Mouse (Mus musculus) retina, embryonic 14.5 days (tissue): ENCODE data around the gene Ccdc155.
A peak's percentile ranks its signal among the peaks of the same experiment; 100 is the strongest.
"Not testable (repeated sequence)": the region's sequence is repeated elsewhere in the genome, so short reads cannot be mapped to it uniquely, and the experiment has no call there.

ENCODE experiments used
- DNase-seq: peaks from one replicate; pipeline ENCODE4 v3.0.0-alpha.2; 2015; ENCODE audit warnings: low spot score

Ccdc155 gene

DNA sequence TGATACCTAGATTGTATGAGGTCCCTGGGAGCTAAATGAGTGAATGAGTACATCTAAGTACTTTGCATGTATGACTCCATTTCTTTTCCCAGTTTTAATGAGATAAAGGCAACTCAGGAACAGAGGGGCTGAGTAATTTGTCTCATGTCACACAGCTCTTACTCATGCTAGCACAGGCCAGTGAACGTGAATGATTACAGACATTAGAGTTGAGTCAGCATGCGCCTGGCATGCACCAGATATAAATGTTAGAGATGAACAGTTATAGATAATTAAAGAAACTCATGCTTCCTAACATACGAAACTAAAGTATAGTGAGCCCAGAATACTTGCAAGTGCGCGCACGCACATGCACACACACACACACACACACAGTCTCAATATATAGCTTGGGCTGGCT, 14.5 kb downstream of the Ccdc155 start:
- DNase-seq = no peak

DNA sequence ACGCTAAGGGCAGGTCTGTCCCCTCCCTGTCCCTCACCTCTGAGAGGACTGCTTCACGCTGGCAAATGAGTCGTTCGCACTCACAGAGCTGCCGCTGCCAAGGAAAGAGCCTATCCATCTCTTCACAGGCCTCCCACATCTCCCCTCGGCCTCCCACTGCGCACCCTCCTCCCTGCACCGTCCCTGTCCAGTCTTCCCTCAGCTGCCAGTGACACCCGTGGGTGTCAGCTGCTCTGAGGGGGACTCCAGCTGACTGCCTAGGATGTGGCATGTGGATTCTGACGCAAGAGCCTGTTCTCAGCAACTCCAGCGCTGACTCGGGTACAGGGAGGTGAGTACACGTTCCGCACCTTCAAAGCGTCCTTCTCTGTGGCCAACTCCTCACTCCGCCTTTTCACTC, 15.1 kb downstream of the Ccdc155 start:
- no peak for DNase-seq

DNA sequence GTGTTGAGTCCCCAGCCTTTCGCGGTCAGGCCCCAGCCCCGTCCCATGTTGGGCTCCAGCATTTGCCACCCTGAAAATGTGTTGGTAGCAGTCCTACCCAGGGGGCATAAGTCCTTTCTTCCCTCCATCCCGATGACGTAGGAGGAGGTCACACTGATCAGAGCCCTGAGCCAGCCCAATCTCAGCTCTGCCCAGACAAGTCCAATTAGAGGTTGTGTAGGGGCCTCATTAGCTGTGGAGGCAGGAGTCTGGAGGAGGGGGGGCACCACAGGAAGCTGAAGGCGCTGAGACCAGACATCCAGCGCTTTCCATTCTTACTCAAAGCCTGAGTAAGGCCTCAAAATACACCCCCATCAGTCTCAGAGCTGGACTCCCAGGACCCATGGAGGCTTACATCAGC, 18.8 kb downstream of the Ccdc155 start:
- peak; percentile 53 for DNase-seq

DNA sequence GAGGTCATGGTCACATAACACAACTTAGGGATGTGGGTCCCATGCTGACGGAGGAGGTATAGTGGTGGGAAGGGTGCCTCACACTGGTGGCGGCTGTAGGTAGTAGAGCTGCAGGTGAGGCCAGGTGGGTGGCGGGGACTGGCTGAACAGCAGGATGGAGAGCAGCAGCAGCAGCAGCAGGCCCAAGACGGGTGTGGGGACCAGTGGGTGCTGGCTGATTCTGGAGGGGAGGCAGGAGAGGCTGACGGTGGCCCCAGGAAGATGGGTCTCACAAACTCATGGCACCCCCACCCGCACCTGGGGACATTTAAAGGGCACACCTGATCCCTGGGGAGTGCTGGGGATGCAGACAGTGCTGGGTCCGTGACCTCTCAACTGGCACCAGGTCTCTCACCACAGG, 21.0 kb downstream of the Ccdc155 start:
- DNase-seq = no peak

DNA sequence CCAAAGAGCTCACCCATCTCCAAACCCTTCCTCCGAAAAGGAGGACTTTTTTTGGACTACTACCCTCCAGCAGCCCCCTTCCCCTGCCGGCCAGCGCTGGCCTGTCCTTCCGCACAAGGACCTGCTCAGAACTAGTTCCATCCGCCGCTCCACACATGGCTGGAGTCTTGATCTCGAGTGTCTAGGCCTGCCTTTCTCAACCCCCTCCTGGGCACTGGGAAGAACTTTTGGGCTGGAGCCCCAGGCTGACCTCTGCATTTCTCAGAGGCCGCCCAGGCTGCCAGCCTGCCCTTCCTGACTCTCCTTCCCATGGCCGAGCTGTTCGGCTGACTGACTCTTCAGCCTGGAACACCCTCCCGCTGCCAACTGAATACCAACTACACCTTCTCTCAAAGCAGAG, 22.1 kb downstream of the Ccdc155 start:
- DNase-seq = no peak

DNA sequence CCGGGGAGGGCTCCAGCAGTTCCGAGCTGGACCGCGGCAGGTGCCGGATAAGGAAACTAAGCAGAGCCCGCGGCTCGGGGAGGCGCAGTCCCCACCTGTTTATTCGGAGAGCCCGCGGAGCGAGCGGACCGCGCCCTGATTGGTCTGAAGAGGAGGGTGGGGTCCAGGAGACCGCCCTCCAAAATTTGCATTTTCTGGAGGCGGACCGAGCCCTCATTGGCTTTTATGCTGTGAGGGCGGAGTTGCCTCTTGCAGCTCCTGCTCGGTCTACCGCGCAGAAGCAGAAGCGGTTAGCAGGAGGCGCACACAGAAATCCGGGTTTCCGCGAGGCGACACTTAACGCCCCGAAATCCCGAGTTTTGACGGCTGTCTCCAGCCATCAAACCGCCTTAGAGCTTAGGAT, 22.5 kb downstream of the Ccdc155 start:
- peak; percentile 90 for DNase-seq

DNA sequence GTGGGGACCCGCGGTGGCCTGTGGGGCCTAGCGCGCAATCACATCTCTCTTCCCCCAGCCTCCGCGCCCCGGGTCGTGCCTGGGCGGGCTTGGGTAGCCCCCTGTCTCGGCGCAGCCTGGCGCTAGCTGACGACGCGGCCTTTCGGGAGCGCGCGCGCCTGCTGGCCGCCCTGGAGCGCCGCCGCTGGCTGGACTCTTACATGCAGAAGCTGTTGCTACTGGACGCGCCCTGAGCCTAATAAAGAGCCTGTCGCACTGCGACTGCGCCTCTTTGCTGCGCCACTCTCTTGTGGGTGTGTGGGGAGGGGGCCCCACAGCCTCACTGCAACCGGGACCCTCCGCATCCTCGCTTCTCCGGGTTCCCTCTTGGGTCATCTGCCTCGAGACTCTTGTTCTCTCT, 23.2 kb downstream of the Ccdc155 start:
- DNase-seq = peak; percentile 76

DNA sequence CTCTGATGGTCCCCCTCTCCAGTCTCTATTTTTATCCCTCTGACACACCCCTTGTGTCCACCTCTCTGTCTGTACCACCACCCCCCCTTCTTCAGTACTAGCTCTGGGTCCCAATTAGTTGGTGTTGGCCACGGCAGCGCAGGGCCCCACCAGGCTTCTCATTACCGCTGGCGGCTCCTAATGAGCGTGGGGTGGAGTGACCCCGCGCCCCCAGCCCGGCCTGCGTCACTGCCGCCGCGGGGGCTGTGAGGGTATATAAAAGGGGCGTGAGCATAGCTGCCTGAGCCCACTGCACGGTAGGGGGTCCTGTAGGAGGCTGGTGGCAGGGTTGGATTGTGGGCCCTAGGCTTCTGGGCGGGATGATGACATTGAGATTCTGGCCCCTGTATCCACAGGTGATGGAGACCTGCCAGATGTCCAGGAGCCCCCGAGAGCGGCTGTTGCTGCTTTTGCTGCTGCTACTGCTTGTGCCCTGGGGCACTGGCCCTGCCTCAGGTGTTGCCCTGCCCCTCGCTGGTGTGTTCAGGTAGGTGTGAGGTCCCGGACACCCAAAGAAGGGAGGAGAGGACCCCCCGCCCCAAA, 23.7 kb downstream of the Ccdc155 start, which contains the start of gene Pth2:
Gene Pth2 (plus strand): TSS at position 100 of the 582 bp plus-strand sequence.
- peak; percentile 70 for DNase-seq

DNA sequence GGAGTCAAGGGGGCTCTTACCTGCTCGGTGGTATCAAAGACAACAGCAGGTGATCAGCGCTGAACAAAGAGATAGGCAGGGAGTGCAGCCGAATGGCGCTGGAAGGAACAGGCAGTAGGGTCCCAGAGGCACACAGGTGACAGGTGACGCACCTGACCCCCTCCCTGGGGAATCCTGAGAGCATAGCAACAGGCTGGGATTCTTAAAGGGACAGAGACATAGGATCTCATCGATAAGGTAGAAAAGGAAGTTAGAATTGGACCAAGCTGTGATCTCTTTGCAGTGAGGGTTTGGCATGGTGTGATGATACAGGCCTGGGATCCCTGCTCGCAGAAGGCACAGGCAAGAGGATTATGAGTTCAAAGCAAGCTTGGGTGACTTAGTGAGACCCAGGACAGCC, 25.2 kb downstream of the Ccdc155 start, which contains the start of gene Gfy:
Gene Gfy (minus strand): TSS at position 101 of the 400 bp plus-strand sequence.
- DNase-seq = no peak

DNA sequence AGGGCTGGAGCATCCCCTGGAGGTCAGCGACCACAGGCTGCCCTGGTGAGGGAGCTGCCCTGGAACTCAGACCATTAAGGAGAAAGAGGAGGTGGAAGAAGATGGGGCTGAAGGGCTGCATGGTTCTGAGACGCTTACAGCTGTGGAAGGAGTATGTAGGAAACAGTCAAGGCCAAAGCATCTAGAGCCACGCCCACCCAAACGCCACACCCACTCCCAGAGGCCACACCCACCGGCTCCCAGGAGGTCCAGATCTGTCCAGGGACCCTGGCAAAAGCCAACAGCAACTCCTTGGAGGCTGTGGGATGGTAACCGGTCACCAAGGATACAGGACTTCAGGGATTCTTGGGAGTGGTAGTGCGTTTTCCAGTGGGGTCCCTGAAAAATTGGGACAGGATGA, 26.1 kb downstream of the Ccdc155 start:
- DNase-seq = no peak

DNA sequence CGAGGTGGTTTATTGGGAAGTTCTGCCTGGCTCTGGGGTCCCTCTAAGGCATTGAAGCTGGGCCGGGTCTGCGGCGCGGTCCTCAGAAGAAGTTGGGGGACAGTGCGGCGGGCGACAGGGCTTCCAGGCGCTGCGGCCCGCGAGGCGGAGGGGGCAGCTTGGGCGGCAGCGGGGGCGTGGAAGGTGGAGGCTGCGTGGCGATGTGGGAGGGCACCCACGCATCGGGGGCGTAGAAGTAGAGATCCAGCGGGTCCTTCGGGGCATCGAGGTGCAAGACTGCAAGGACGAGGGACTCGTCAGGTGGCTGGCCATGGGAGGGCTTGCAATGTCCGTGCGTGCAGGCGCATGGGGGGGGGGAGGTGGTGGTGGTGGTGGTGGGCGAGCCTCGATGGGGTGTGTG, 28.3 kb downstream of the Ccdc155 start:
- DNase-seq = no peak

DNA sequence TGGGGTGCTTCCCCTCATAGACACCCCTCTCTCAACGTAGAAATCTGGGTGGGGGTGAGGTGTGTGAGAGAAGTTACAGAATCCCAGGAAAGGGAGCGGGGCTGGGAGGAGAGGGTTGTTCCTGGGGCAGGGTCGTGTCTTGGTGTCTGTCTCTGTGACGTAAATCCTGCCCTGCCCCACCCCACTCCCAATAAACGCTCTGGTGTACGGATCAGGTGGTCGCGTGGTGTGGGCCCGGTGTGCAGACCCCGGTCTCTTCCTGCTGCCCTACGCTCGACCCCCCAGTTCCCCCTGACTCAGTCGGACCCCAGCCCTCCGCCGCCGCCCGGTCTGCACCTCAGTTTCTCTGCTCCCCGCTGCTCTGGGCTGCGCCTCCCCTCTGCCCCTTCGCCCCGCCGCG, 28.8 kb downstream of the Ccdc155 start:
- DNase-seq = no peak

DNA sequence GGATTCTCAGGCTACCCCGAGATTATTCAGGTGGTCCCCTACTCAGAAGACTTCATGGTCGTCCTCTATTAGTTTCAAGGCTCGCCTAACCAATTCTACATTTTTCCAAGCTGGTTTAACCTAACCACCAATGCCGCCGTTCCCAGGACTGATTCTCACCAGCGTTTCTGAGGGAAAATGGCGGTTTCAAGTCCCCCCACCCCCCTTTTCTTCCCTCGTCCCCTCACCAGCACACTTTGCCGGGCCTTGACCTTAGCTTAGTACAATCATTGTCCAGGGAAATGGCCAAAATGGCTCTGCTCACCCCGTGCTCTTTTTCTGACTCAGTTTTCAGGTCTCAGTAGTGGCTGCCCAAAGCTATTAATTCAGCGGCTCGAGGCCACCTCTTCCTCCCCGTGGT, 29.3 kb downstream of the Ccdc155 start:
- no peak for DNase-seq

DNA sequence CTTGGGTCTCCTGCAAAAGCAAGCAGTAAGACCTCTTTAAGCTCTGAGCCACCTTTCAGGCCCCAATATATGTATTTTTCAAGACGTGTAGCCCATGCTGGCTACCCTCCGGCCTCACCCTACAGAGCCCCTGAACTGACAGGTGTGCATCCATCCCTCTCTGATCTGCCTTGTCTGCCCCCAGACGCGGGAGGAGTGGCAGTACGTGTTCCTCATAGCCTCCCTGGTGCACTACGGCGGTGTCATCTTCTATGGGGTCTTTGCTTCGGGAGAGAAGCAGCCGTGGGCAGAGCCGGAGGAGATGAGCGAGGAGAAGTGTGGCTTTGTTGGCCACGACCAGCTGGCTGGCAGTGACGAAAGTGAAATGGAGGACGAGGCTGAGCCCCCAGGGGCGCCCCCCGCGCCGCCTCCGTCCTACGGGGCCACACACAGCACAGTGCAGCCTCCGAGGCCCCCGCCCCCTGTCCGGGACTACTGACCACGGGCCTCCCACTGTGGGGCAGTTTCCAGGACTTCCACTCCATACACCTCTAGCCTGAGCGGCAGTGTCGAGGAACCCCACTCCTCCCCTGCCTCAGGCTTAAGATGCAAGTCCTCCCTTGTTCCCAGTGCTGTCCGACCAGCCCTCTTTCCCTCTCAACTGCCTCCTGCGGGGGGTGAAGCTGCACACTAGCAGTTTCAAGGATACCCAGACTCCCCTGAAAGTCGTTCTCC, 30.0 kb downstream of the Ccdc155 start:
- peak; percentile 57 for DNase-seq

DNA sequence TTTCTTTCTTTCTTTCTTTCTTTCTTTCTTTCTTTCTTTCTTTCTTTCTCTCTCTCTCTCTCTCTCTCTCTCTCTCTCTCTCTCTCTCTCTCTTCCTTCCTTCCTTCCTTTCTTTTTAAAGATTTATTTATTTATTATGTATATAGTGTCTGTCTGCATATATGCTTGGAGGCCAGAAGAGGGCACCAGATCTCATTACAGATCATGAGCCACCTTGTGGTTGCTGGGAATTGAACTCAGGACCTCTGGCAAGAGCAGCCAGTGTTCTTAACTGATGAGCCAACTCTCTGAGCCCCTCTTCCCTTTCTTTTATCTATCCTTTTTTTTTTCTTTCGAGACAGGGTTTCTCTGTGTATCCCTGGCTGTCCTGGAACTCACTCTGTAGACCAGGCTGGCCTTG, 30.9 kb downstream of the Ccdc155 start:
- not testable (repeated sequence) for DNase-seq

DNA sequence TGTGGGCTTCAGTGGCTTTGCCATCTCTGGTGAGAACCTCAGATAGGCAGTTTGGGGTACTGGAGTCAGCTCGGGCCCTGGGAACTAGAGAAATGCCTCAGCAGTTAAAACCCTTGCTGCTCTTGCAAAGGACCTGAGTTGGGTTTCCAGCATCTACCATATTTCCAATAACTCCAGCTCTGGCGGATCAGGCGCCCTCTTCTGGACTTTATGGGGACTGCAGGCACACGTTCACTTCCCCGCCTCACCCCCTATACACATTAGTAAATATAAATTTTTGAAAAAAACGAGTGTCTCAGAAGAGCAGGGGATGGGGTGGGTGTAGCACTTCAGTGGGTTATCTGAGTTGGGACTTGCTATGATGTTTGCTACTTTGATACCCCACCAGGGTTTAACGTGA, 31.7 kb downstream of the Ccdc155 start:
- DNase-seq = no peak

DNA sequence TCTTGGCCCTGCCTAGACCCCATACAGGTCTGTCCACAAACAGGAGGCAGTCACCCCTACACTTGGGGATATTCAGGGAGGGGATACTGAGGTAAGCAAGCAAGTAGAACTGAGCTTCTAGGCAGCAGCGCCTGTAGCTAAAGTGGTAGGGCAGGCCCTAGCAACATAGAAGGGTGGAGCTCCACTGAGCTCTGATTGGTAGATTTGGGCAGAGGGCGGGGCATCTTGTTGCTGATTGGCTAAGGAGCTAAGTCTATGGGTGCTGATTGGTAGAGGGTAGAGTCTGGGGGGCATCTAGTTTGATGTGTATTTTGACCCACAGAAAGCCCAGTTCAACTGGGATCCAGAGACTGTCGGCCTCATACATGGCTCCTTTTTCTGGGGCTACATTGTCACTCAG, 35.2 kb downstream of the Ccdc155 start:
- no peak for DNase-seq

DNA sequence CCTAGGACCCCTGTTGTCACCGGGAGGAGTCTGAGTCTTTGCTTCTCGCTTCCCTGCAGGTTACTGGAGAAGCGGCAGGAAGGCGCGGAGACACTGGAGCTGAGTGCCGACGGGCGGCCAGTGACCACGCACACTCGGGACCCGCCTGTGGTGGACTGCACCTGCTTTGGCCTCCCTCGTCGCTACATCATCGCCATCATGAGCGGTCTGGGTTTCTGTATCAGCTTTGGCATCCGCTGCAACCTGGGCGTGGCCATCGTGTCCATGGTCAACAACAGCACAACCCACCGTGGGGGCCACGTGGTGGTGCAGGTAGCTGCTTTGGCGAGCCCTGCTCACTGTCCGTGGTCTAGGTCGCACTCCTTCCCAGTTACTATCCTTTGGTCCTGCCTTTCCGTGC, 36.0 kb downstream of the Ccdc155 start:
- no peak for DNase-seq

DNA sequence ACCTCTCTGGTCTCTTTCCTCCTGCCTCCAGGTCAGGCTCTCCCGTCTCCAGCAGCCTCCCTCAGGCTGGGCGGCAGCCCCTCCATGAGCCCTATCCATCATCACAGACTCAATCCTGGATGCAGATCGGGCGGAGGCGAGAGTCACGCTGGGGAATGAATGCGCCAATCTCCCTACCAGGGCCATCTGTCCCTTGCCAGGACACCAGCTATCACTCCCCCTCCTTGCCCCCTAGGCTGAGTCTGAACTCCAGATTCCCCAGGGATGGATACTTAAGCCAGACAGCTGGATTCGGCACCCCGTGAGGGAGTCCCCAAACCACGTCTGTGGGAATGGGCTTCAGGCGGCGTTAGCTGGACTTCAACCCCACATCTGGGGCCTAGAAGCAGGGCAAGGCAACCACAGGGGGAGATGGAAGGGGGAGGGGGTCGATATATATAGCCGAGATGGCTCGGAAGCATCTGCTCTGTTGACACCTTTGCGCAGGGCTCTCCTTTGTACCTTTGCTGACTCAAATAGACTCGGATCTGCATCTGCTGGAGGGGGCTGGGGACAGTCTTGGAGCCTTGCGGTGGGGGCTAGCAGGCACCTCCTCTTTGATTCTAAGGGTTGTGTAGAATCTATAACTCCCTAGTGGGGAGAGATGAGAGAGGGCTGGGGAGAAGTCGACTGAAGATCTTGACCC, 36.8 kb downstream of the Ccdc155 start:
- DNase-seq = no peak

DNA sequence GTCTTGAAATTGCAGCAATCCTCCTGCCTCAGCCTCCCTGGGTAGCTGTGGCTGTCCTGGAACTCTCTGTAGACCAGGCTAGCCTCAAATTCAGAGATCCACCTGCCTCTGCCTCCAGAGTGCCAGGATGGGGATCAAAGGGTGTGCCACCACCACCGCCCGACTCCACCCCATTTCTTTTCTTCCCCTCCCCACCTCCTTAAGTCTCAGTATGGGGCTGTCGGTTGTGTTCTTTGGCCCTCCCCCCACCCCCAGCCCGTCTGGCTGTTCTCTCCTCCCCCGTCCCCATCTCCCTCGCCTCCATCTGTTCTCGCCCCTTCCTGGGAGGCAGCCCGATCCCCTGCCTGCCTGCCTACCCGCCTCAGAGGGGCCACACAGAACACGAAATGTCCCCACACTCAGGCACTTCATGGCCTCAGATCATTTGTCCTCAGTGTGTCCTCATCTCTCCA, 37.7 kb downstream of the Ccdc155 start:
- DNase-seq = no peak

DNA sequence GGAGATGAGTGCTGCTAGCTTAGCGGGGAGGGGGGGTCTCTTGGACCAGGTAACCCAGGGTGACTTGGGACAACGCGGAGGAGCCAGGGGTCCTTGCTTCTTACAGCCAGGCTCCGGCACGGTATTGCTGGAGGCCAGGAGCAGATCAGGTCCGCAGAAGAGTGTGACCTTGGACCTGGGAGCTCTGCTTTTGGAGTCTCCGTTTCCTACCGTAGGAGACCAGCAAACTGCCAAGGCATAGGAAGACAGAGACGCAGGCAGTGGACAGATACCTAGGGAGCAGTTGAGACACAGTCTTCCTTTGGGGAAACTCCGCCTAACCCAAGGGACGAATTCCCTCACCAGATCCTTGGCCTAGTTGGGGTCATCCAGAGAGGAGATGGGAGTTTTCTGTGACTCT, 39.0 kb downstream of the Ccdc155 start:
- no peak for DNase-seq

DNA sequence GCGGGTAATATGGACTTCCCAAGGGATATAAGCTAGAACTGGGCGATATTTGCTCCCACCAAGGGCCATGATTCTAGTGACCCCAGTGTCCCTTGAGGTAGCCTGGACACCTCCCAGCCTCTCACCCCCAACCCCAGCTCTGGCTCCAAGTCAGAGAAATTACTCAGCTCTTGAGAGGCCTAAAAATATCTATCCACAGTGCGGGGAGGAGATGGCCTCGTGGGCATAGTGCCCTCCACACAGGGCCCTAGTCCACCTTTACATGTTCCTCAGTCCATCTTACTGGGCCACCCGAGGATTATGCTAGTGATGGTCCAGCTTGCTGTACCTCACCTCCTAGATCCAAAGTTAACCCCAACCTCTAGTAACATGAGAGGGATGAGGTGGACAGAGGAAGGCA, 39.9 kb downstream of the Ccdc155 start:
- no peak for DNase-seq

DNA sequence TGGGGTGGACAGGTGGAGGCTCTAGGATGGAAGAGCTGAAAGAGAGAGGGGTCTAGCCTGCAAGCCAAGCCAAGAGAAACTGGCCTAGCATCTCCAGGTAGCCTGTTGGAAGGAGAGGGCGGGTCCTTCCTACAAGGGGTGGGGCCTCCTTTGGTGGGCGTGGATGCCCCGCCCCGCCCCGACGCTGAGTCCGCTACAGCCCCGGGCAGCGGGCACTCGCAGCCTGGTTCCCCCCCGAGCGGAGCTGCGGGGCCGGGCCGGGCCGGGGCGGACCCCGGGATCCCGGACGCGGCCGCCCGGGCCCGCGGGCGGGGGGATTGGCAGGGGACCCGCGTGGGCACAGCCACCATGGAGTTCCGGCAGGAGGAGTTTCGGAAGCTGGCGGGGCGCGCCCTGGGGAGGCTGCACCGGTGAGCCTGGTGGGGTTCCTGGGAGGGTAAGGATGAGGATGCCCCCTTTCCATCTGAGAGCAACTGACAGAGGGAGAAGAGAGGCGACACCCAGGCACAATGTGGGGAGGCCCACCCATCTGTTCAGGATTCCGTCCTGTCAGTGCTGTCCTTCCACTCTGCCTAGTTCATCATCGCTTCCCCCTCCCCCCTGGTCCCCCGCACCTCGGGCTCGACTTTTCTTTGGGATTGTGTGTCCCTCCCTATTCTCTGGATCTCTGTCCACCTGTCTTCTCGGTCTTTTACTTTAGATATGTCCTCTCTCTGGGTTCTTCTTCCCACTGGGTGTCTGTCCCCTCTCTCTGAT, 40.8 kb downstream of the Ccdc155 start, which contains the start of gene Slc17a7:
Gene Slc17a7 (plus strand): TSS at position 215 of the 756 bp plus-strand sequence.
- DNase-seq = peak; percentile 60
